ENCODE assay signal across 10 mouse cellular contexts in the genomic region with DNA sequence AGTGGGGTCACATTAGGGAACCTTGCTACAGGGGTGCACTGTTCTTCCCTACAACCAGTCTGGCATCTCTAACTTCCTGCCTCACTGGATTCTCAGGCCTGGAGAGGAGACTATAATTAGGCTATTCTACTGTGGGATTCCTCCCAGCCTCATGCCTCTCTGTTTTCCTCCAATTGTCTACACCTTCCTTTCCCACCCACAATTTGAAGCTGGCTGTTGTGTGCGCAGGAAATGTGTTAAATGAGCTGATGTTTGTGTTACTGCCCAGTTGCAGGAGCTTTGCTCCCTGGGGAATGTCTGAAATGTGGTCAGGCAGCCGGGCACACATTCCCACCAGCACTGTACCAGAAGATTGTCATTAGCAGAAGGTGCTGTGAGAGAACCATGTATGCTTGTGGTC.
DNase-seq lines count a peak whose midpoint lies in the region; ATAC-seq and TF ChIP-seq lines count a peak whose summit lies in the region.
"Had no signal": no experiment of that assay in that cellular context is flagged by ENCODE, and none has a peak within 500 bp of the region (broad histone marks: within the 10 kb centered on the region; RNA-seq: fewer than 3 reads in every experiment).

No protein-coding gene starts in this region.

- no peak for TF ChIP-seq EP300 in liver, postnatal 0 days (IDR thresholded peaks at IDR 0.05; ENCODE audit: low read depth)

- no peak overlapping the region for H3K4me3 ChIP-seq in liver, adult 2 months (ENCODE audit: insufficient read depth, low read depth, low read length)
- no peak overlapping the region for H3K4me3 ChIP-seq in liver, postnatal 0 days (ENCODE audit: low read depth, low read length)
- H3K4me3 ChIP-seq in heart, embryonic 16.5 days (ENCODE audit: low read length), result no peak overlapping the region
- no peak overlapping the region for H3K4me3 ChIP-seq in limb, embryonic 13.5 days
- no peak overlapping the region for H3K4me3 ChIP-seq in stomach, embryonic 16.5 days (replicated peaks; ENCODE audit: low read length)

- no peak for ATAC-seq in liver, postnatal 0 days
- ATAC-seq in heart, embryonic 16.5 days (replicated peaks; ENCODE audit: extremely low read depth, insufficient read depth, low FRiP score), result peak; percentile 42
- ATAC-seq in limb, embryonic 13.5 days (ENCODE audit: low FRiP score, low read depth), result no peak
- ATAC-seq in stomach, embryonic 16.5 days (ENCODE audit: insufficient read depth, low FRiP score), result peak; percentile 15; the same call in 1 of the 2 replicates

- no peaks in the 10 kb centered on the region for H3K79me2 ChIP-seq in liver, adult 2 months (ENCODE audit: control insufficient read depth, insufficient read depth, low read length)

- no peaks in the 10 kb centered on the region for H3K36me3 ChIP-seq in liver, adult 2 months (ENCODE audit: control insufficient read depth, insufficient read depth, low read length)
- no peaks in the 10 kb centered on the region for H3K36me3 ChIP-seq in liver, postnatal 0 days (replicated peaks; ENCODE audit: insufficient read depth, low read length)
- H3K36me3 ChIP-seq in heart, embryonic 16.5 days (ENCODE audit: control insufficient read depth, insufficient read depth), result no peaks in the 10 kb centered on the region
- no peaks in the 10 kb centered on the region for H3K36me3 ChIP-seq in limb, embryonic 13.5 days
- H3K36me3 ChIP-seq in stomach, embryonic 16.5 days (ENCODE audit: control insufficient read depth, insufficient read depth, low read length), result no peaks in the 10 kb centered on the region

- TF ChIP-seq CTCF in liver, adult 2 months (IDR thresholded peaks at IDR 0.05; ENCODE audit: low read depth, low read length), result no peak
- TF ChIP-seq CTCF in liver, postnatal 0 days (IDR thresholded peaks at IDR 0.05; ENCODE audit: low read depth), result no peak

- no peaks in the 10 kb centered on the region for H3K27me3 ChIP-seq in liver, adult 2 months (ENCODE audit: control insufficient read depth, insufficient read depth, low read length)
- H3K27me3 ChIP-seq in liver, postnatal 0 days (ENCODE audit: insufficient read depth, low read length), result no peaks in the 10 kb centered on the region
- no peaks in the 10 kb centered on the region for H3K27me3 ChIP-seq in heart, embryonic 16.5 days (ENCODE audit: control insufficient read depth, insufficient read depth, low read length)
- H3K27me3 ChIP-seq in limb, embryonic 13.5 days, result no peaks in the 10 kb centered on the region
- H3K27me3 ChIP-seq in stomach, embryonic 16.5 days (ENCODE audit: control insufficient read depth, insufficient read depth, low read length), result no peaks in the 10 kb centered on the region

- H3K4me1 ChIP-seq in liver, adult 2 months (ENCODE audit: control insufficient read depth, insufficient read depth, low read length), result peaks cover 12% of the 10 kb centered on the region
- peaks cover 18% of the 10 kb centered on the region for H3K4me1 ChIP-seq in liver, postnatal 0 days (ENCODE audit: insufficient read depth)
- H3K4me1 ChIP-seq in heart, embryonic 16.5 days (ENCODE audit: control insufficient read depth, insufficient read depth, low read length), result peaks cover 17% of the 10 kb centered on the region
- peaks cover 16% of the 10 kb centered on the region for H3K4me1 ChIP-seq in limb, embryonic 13.5 days
- peaks cover 18% of the 10 kb centered on the region for H3K4me1 ChIP-seq in stomach, embryonic 16.5 days (ENCODE audit: control insufficient read depth, insufficient read depth, low read length)

- no peak overlapping the region for H3K4me2 ChIP-seq in liver, postnatal 0 days (ENCODE audit: low read depth, low read length)
- H3K4me2 ChIP-seq in heart, embryonic 16.5 days (ENCODE audit: low read depth, low read length), result no peak overlapping the region
- H3K4me2 ChIP-seq in limb, embryonic 13.5 days (replicated peaks), result no peak overlapping the region
- H3K4me2 ChIP-seq in stomach, embryonic 16.5 days (ENCODE audit: low read depth, low read length), result no peak overlapping the region

- peak overlapping the region; percentile 80 for H3K27ac ChIP-seq in liver, adult 2 months (replicated peaks; ENCODE audit: insufficient read depth, low read depth, low read length)
- H3K27ac ChIP-seq in liver, postnatal 0 days (ENCODE audit: low read depth), result no peak overlapping the region
- peak overlapping the region; percentile 81 for H3K27ac ChIP-seq in heart, embryonic 16.5 days (ENCODE audit: low read length)
- peak overlapping the region; percentile 33; the same call in 1 of the 2 replicates for H3K27ac ChIP-seq in limb, embryonic 13.5 days
- peak overlapping the region; percentile 58 for H3K27ac ChIP-seq in stomach, embryonic 16.5 days (ENCODE audit: low read length)

- WGBS in liver, adult 2 months, result 82% methylated on average over 2 of the region's 2 CpGs
- 42% methylated on average over 2 of the region's 2 CpGs for WGBS in liver, postnatal 0 days (ENCODE audit: insufficient replicate concordance)
- 21% methylated on average over 2 of the region's 2 CpGs for WGBS in heart, embryonic 16.5 days
- WGBS in limb, embryonic 13.5 days, result 22% methylated on average over 2 of the region's 2 CpGs
- 23% methylated on average over 2 of the region's 2 CpGs for WGBS in stomach, embryonic 16.5 days

- no peak for TF ChIP-seq POLR2A in liver, adult 2 months (IDR thresholded peaks at IDR 0.05; ENCODE audit: extremely low read depth, insufficient read depth, low read length)

- peak overlapping the region; percentile 18; the same call in 1 of the 2 replicates for H3K9ac ChIP-seq in liver, adult 2 months (ENCODE audit: low read depth, low read length)
- H3K9ac ChIP-seq in liver, postnatal 0 days (replicated peaks), result no peak overlapping the region
- H3K9ac ChIP-seq in heart, embryonic 16.5 days (ENCODE audit: low read length), result no peak overlapping the region; the same call in 1 of the 2 replicates
- no peak overlapping the region for H3K9ac ChIP-seq in limb, embryonic 13.5 days
- 0 out of 2 replicates have a peak overlapping the region, but pooled peaks have one; percentile 20 for H3K9ac ChIP-seq in stomach, embryonic 16.5 days (ENCODE audit: low read length)

- no peaks in the 10 kb centered on the region for H3K9me3 ChIP-seq in liver, postnatal 0 days (ENCODE audit: low read length)
- H3K9me3 ChIP-seq in heart, embryonic 16.5 days (replicated peaks; ENCODE audit: control insufficient read depth, low read length), result no peaks in the 10 kb centered on the region
- H3K9me3 ChIP-seq in limb, embryonic 13.5 days, result no peaks in the 10 kb centered on the region
- no peaks in the 10 kb centered on the region for H3K9me3 ChIP-seq in stomach, embryonic 16.5 days (replicated peaks; ENCODE audit: control insufficient read depth, low read length)

- peak; percentile 15 for DNase-seq in liver, adult 2 months (ENCODE audit: extremely low read depth, low read depth, low spot score)
- DNase-seq in liver, postnatal 0 days, result no peak
- no peak for DNase-seq in ovary, postnatal 36 days (ENCODE audit: low spot score)
- DNase-seq in gastrocnemius, postnatal 10 days, result no peak
- DNase-seq in thymus, adult 18-20 months, result no peak
- DNase-seq: left cerebral cortex, postnatal 4 days; spleen, adult 18-20 months had no signal

Comparison
In these comparisons a context has a peak if more than half of its experiments do, and no peak if none do; other contexts are left out.
1. H3K9ac ChIP-seq: peak in liver, adult 2 months (single experiment) and stomach, embryonic 16.5 days (single experiment); none in liver, postnatal 0 days (single experiment), heart, embryonic 16.5 days (single experiment) and limb, embryonic 13.5 days (single experiment).
2. ATAC-seq: peak in heart, embryonic 16.5 days (single experiment) and stomach, embryonic 16.5 days (single experiment); none in liver, postnatal 0 days (single experiment) and limb, embryonic 13.5 days (single experiment).